Mouse (Mus musculus) cerebellum, adult 18-20 months (tissue): ENCODE results near the gene a.

Experiments used
- DNase-seq, 2 experiments: peaks; one replicate each; pipeline ENCODE4 v3.0.0; 2021

The a gene

GRCm38 (mm10) chr2:154782856-154783650 lies 8.1 kb upstream of the a start:
- DNase-seq, result no peak

DNA sequence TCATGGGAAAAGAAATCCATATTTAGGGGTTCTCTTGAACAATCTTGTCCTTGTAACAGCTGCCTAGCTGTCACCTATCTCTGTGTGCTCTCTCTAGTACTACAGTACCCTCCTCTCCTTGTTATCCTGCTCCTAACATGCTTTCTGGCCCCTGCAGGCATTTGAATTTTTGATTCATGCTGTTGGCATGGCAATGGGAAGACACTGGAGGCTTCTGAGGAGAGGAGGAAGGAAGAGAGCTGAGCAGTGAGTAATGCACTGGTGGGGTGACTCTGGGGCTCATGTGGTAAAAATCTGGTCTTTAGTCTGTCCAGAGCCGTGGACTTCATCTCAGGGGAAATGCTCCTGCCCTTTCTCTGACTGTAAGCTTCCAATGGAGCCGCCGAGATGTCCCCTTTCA lies 5.9 kb upstream of the a start:
- no peak for DNase-seq

- DNase-seq, result no peak
These were observed 5.0 kb upstream of the a start for GRCm38 (mm10) chr2:154786187-154786586.

DNA sequence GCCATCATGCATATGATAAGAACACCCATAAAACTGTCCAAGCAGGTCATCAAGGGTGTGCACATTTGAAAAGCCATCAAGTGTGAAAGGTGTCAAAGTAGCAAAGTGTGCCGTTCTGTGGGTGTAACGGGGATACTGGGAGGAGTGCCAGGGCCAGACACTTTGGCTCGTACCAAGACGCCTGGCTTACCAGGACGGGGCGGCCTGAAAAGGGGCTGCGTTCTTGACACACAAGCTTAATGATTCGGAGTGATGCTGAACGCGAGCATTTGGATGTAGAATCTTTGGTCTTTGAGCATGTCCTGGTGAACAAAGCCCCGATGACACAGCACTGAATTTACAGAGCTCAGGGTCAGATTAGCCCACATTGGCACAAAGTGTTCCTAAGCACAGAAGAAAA lies 4.4 kb upstream of the a start:
- no peak for DNase-seq

DNA sequence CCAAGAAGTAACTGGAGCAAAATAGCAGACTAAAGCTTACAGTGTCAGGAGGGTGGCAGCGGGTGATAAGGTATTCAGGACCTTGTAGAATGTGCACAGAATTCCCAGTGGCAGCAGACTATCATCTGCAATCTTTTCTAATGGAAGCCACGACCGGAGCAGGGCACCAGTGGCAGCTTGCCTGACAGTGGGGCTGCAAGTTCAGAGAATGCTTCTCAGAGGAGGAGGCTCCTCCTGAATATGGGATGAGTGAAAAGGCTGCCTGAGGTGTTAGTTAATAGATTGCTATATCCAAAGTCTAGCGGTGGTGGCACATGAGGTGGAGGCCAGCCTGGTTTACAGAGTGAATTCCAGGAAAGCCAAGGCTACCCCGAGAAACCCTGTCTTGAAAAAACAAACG lies 1.8 kb upstream of the a start:
- no peak for DNase-seq

GRCm38 (mm10) chr2:154789977-154790655 lies 1.1 kb upstream of the a start:
- peak in 1 of 2 experiments; percentile 22 for DNase-seq

DNA sequence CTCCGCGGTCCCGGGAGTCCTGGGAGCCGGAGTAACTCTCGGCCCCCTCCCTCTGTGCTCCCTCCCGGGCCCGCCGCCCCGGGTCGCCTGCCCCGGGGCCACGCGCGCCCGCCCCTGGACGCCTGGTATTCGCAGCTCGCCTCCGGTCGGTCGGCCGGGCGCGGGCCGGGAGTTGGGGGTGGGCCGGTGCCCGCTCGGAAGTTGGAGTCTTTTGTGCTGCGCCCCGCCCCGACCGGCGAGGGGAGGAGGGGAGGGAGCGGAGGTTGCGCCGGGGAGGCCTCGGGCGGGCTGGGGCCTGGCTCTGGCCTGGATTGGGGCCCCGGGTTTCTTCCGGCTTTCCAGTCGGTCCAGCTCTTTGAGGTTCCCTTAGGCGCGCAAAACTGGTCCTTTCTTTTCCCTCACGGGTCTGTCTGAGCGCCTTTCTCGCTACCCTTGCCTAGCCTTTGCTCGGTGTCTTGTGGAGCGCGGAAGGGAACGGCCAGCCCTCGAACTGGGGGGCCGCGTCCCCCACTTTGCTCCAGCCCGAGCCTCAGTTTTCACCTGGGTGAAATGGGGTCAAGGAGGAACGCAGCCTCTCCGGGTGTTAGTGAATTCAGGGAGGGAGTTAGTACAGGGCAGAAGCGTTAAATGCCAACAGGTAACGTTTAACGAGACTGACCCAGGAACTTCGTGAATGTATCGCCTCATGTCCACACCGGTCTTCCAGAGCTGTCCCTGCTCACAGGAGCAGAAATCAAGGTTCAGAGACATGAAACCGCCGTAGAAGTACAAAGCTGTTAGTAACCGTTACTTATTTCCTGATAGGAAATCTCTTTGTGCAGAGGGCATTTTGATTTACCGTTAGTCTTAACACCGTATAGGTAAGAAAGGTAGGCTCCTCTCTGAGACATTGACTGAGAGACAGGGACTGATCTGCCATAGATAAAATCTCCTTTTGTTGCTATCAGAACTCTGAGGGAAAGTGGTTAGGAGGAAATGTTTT lies 750 bp downstream of the a start:
- peak; percentile 77 to 79 for DNase-seq

GRCm38 (mm10) chr2:154803372-154803771 lies 12.2 kb downstream of the a start:
- DNase-seq, result no peak

DNA sequence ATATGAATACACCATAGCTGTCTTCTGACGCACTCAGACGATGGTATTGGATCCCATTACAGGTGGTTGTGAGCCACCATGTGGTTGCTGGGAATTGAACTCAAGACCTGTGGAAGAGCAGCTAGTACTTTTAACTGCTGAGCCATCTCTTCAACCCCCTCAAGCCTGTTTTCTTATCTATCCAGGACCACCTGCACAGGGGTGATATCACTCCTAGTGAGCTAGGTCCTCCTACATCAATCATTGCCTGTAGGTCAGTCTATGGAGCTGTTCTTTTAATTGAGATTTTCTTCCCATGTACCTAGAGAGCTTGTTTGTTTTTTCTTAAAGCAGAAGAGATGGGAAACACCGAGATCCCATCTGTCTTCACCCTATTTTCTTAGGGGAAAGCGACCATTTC lies 12.6 kb downstream of the a start:
- DNase-seq, result no peak

- DNase-seq, result no peak
These were observed 16.5 kb downstream of the a start for GRCm38 (mm10) chr2:154807689-154808088.

- peak; percentile 34 to 42 for DNase-seq
These were observed 18.0 kb downstream of the a start for GRCm38 (mm10) chr2:154809107-154809762.

DNA sequence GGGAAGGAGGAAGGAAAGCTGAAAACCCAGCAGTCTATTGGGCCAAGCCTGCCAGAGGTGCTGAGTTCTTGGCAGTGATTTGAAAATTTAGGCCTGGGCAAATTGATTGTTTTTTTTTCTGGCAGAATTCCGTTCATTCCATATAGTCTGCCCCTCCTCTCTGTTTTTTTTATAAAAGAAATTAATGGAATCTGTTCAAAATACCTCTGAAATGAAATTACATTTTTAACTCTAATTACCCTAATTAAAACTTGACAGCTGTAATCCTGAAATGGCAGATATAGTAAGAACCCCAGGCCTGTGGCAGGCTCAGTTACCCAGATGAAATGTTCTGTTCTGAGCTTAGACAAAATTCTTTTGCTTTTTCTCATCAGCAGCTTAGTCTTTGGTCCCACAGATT lies 19.6 kb downstream of the a start:
- DNase-seq, result no peak

DNA sequence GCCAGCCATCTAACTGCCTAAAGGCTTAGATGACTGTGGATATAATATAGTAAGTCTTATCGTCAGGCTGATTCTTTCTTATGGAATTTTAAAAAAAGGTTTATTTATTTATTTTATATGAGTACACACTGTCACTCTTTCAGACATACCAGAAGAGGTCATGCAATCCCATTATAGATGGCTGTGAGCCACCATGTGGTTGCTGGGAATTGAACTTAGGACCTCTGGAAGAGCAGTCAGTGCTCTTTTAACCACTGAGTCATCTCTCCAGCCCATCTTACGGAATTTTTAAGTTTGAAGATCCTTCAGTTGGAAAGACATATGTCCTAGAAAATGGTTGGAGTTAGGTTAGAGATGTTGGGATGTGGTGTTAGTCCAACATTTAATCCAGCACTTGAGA lies 22.2 kb downstream of the a start:
- DNase-seq, result no peak

DNA sequence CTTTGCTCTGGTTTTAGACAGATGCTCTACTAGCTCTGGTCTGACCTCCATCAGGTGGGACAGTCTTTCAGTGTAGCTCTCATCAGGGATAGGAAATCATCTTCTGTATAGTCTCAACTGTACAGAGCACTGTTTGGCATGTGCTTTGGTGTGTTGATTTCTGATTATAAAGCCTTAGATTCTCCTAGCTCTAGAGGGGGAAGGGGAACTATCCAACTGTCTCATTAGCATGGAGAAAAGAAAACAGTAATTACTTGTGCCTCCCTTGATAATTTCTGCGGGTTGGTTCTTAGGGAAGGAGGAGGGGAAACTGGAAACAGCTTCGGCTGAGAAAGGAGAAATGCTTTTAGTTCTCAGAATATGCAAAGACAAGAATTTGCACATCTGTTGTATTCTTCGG lies 25.9 kb downstream of the a start:
- DNase-seq, result no peak

DNA sequence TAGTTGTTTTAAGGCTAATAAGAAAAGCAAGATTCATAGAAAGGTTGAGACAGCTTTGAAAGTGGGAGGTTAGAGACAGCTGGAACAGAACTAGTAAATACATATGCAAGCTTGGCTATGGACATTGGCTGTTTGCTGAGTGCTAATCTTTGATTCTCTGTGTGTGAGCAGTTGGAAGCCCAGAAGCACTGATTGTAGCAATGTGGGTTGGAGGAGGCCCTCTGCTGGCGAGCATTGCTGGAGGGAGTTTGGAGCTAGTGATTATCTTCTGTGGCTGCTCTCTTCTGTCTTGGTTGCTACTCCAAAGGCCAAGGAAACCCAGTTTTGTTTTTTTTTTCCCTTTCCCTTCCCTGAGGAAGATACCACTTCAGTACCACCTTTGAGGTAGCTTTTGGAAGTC lies 26.6 kb downstream of the a start:
- DNase-seq, result peak; percentile 50 to 62

GRCm38 (mm10) chr2:154818599-154818998 lies 27.4 kb downstream of the a start:
- DNase-seq, result no peak

DNA sequence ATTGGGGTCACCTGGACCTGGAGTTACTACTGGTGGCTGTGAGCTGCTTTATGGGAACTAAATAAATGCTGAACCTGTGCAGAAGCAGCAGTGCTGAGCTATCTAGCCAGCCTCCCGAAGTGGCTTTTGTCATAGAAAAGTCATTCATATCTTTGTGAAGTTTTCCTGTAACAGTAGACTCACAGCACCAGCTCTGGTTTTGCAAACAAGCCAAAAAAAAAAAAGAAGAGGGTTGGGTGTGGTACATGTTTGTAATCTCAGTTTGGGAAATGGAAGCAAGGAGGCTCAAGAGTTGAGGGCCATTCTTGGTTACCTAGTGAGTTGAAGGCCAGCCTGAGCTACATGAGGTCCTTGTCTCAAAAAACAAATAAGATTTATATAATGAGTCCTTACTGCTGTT lies 29.1 kb downstream of the a start:
- no peak for DNase-seq

- no peak for DNase-seq
These were observed 34.9 kb downstream of the a start for GRCm38 (mm10) chr2:154826054-154826538.

GRCm38 (mm10) chr2:154827521-154827920 lies 36.3 kb downstream of the a start:
- DNase-seq, result no peak

- no peak for DNase-seq
These were observed 41.3 kb downstream of the a start for GRCm38 (mm10) chr2:154832471-154832870.

DNA sequence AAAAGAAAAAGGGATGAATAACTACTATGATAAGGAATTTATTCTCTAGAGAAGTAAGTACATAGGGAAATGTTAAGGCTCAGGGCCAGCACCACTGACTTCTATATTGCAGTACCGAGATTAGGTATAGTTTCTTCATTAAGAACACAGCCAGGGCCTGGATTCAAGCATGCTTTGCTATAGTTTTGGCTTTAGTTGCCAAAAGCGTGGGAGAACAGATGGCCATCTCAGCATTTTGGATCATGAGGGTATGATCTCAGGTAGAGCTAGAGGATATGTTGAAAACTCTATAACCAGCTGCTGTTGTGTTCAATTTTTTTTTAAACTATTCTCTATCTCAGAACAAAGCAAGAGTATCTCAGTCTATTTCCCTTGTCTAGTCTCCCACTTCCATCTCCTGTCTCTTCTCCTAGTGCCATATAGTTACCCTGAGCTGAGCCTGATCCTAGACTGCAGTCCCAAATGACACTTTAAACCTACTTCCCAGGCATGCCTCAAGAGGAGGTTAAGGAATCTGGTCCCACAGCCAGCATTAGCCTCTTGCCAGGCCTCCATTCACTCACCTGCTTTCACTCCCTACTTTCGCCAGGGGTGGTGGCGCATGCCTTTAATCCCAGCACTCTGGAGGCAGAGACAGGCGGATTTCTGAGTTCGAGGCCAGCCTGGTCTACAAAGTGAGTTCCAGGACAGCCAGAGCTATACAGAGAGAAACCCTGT lies 43.1 kb downstream of the a start:
- DNase-seq, result peak; percentile 65 to 74

DNA sequence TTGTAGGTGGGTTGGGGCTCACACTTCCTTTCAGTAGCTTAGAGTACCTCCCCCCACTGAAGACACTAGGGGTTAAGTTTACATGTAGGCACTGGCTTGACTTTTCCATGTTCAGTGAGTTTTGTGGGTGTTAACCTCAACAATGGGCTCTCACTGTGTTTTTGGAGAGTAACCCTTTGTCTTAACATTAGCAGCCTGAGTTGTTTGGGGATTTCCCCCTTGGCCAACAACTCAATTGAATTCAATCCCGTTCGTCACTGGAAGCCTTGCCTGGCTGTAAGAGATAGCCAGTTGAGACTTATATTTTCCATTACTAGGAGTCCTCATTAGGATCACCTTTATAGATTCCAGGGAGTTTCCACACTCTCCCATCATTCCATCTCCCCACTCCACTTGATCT lies 45.3 kb downstream of the a start:
- DNase-seq, result no peak
